Mouse (Mus musculus) liver, embryonic 14.5 days (tissue): ENCODE data around the gene 4930524J08Rik. TPM values are rescaled to one million over a fixed set of nuclear protein-coding genes. Genes with fewer than 3 reads are reported as not detected.

Experiments used
- ATAC-seq: fragments of 200-750 bp; cut with Nextera tagmentation; 2 replicates; pipeline ENCODE4 v1.8.0; 2017; ENCODE audit warnings: moderate number of reproducible peaks, mild to moderate bottlenecking, moderate library complexity; ENCODE audit not compliant: insufficient read depth
- DNase-seq, 3 experiments: peaks; one replicate each; pipeline ENCODE4 v3.0.0-alpha.2; 2012 to 2013; ENCODE audit warnings: low read depth in 3 of 3, low spot score in 3 of 3
- H3K27ac ChIP-seq: fragments of 300-500 bp; sonication (generic); 2 replicates; pipeline ENCODE4 v1.5.1; 2014; ENCODE audit warnings: moderate library complexity, mild to moderate bottlenecking, control low read depth, inconsistent platforms
- H3K27me3 ChIP-seq: fragments of 300-500 bp; sonication (generic); 2 replicates; pipeline ENCODE4 v1.6.1; 2014; ENCODE audit warnings: mild to moderate bottlenecking, low read length, moderate library complexity; ENCODE audit not compliant: control insufficient read depth, insufficient read depth
- H3K36me3 ChIP-seq: fragments of 300-500 bp; sonication (generic); replicated peaks from 2 replicates; pipeline ENCODE4 v1.6.1; 2014; ENCODE audit warnings: low read depth; ENCODE audit not compliant: control insufficient read depth, insufficient read depth
- H3K4me1 ChIP-seq, 2 experiments: fragments of 200-500 bp in 1 of 2; fragments of 300-500 bp in 1 of 2; sonication (generic) in 1 of 2; replicated peaks; 2 replicates each; pipeline ENCODE4 v1.6.1; 2012 to 2014; ENCODE audit warnings: antibody characterized with exemption in 1 of 2, inconsistent platforms in 1 of 2, low read length in 1 of 2; ENCODE audit not compliant: control insufficient read depth in 2 of 2, insufficient read depth in 2 of 2
- H3K4me2 ChIP-seq: fragments of 300-500 bp; sonication (generic); 2 replicates; pipeline ENCODE4 v1.6.1; 2014; ENCODE audit warnings: low read depth, mild to moderate bottlenecking, control low read depth, moderate library complexity
- H3K4me3 ChIP-seq, 2 experiments: fragments of 200-500 bp in 1 of 2; fragments of 300-500 bp in 1 of 2; sonication (generic) in 1 of 2; 2 replicates each; pipeline ENCODE4 v1.5.1; 2012 to 2014; ENCODE audit warnings: low read depth in 2 of 2, low read length in 2 of 2, mild to moderate bottlenecking in 2 of 2, control low read depth in 1 of 2, inconsistent platforms in 1 of 2, moderate library complexity in 1 of 2; ENCODE audit not compliant: insufficient read depth in 1 of 2
- H3K9ac ChIP-seq: fragments of 300-500 bp; sonication (generic); replicated peaks from 2 replicates; pipeline ENCODE4 v1.6.1; 2014; ENCODE audit warnings: mild to moderate bottlenecking, control low read depth, moderate library complexity
- H3K9me3 ChIP-seq: fragments of 300-500 bp; sonication (generic); 2 replicates; pipeline ENCODE4 v1.6.1; 2016; ENCODE audit warnings: low read length, mixed read lengths; ENCODE audit not compliant: control insufficient read depth
- CTCF ChIP-seq: IDR thresholded peaks from 2 replicates; pipeline ENCODE4 v1.5.1; 2016; ENCODE audit warnings: antibody characterized with exemption, low read depth, control low read depth
- EP300 ChIP-seq: IDR thresholded peaks from 2 replicates; pipeline ENCODE4 v1.6.1; 2016; ENCODE audit warnings: antibody characterized with exemption, low read depth
- WGBS: fragments of 180-500 bp; shearing (Covaris S2); extraction: QIAGEN DNeasy Blood & Tissue Kit; methylation state at CpG from one replicate; pipeline ENCODE4 v1.1.7; 2014; ENCODE audit not compliant: insufficient replicate concordance; 5-methylcytosine and 5-hydroxymethylcytosine counted together
- polyA plus RNA-seq, 2 experiments: library from polyadenylated mRNA; depleted of rRNA in 1 of 2; stranded (reverse) in 1 of 2; unstranded in 1 of 2; fragments of >200 nt; fragmentation: Nextera tagmentation in 1 of 2; extraction: Ambion mirVana in 1 of 2; gene quantifications; 2 replicates each; pipeline versions ENCODE4 v1.2.1 to v1.2.3; 2012 to 2014

The 4930524J08Rik gene
- polyA plus RNA-seq (2012; rRNA removed) (1.5 and 2.3 TPM in 2 replicates), polyA plus RNA-seq (2014; fragmentation: Nextera tagmentation; extraction: Ambion mirVana) (0.25 and 0.47 TPM in 2 replicates)

DNA sequence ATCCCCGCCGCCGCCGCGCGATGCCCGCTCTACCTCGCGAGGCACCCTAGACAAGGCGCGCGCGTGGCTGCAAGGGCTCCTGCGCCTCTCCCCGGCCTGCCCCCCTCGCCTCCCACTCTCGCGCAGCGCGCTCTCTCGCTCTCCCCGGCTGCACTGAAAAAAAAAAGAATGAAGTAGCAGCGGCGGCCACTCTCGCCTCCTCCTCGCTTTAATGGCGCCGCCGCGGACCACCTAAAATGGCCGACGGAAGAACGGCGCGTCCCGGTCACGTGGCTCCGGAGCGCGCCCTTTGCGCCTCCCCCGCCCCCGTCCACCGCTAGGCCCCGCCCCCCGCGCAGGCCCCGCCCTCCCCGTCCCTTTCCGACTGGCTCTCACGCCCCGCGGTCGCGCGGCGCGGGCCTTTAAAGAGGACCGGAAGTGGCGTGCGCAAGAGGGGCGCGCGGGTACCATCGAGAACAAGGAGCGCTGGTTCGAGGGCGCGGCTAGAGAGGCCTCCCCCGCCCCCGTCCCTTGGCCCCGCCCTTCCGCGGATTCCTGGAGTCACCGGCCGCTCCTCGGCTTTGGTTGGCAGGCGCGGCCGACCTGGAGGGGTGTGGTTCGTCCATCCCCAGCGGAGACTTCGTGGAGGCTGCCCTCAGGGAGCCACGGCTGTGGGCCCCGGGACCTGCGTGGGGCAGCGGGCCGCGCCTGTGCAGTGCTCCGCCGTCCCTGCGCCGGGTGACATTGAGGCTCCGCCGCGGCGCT is at the start of gene 4930524J08Rik, which contains the start of gene Hnrnpd:
Gene 4930524J08Rik (plus strand): TSS at position 363 of the 744 bp plus-strand sequence.
Gene Hnrnpd (minus strand): TSS at position 240 of the 744 bp plus-strand sequence.
- peak; percentile 94 to 96 (median 95) for DNase-seq
- Histone ChIP-seq H3K27ac (peak within 1 kb of the TSS; percentile 84), H3K27me3 (no peaks in the 10 kb centered on the region), H3K4me3 (peak within 1 kb of the TSS; percentile 76 to 99), H3K9ac (peak within 1 kb of the TSS; percentile 98), H3K4me2 (peak within 1 kb of the TSS; percentile 88), H3K9me3 (no peaks in the 10 kb centered on the region), H3K36me3 (peaks cover 10% of the 10 kb centered on the region), H3K4me1 (peaks cover 15 to 16% of the 10 kb centered on the region in 2 experiments)
- WGBS = 1% methylated on average over 80 of the region's 97 CpGs
- no peak for TF ChIP-seq EP300
- TF ChIP-seq CTCF = no peak
- peak; percentile 94 for ATAC-seq

DNA sequence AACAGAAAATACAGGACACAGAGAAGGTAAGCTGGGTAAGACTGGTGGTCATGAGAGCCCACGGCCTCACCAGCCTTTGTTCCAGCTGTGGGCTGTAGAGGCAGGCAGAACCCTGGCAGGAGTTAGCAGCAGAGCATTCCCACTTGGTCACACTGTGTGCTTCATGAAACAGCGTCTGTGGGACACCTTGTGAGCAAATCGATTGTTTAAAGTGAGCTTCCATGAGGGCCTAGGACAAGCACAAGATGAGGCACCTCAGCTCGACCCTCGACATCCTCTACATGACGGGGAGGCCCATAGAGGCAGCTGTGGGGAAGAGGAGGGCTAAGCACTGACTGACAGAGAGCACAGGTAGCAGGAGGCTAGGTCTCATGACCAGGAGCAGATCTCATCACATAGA is 47.0 kb upstream of the 4930524J08Rik start:
- TF ChIP-seq CTCF (no peak), EP300 (no peak)
- no peak for DNase-seq
- Histone ChIP-seq H3K4me1 (no peaks in the 10 kb centered on the region), H3K9ac (no peak overlapping the region), H3K9me3 (no peaks in the 10 kb centered on the region), H3K4me3 (no peak overlapping the region), H3K36me3 (no peaks in the 10 kb centered on the region), H3K27ac (no peak overlapping the region), H3K4me2 (no peak overlapping the region), H3K27me3 (no peaks in the 10 kb centered on the region)
- 59% methylated on average over 6 of the region's 6 CpGs for WGBS
- no peak for ATAC-seq

DNA sequence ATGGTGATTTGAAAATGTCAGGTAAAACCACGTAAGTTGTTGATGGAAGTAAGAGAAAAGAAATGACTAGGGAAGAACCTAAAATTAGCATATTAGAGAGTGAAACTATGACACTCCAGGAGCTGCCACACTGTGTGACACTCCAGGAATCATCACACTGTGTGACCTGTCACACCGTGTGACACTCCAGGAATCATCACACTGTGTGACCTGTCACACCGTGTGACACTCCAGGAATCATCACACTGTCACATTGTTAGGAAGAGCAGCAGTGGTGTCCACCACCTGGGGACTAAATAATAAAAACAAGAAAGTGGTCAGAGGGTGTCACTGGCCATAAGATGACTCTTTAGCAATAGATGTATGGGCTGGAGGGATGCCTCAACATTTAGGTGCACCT is 39.4 kb upstream of the 4930524J08Rik start:
- Histone ChIP-seq H3K27me3 (no peaks in the 10 kb centered on the region), H3K4me1 (no peaks in the 10 kb centered on the region), H3K9me3 (no peaks in the 10 kb centered on the region; the same call in 1 of the 2 replicates), H3K4me3 (no peak overlapping the region), H3K36me3 (no peaks in the 10 kb centered on the region), H3K4me2 (no peak overlapping the region), H3K9ac (no peak overlapping the region), H3K27ac (no peak overlapping the region)
- TF ChIP-seq EP300 = no peak
- no peak for TF ChIP-seq CTCF
- ATAC-seq = no peak
- DNase-seq = no peak
- WGBS = 78% methylated on average over 3 of the region's 3 CpGs

DNA sequence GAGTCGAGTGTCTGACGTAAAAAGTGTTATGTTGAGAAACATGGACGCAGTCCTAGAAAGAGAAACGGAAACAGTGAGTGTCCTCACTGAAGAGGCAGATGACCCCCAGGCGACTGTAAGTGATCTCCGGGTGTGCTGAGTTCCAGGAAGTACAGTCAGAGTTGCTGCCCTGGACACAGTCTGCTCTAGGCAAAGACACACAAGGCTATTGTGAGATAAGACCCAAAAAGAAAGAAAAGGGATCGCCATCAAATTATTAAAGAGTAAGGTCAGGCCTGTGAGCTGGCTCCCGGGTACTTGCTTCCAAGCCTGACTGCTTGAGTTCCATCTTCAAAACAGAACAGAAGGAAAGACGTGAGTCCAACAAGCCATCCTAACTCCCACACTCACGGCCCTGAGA is 37.6 kb upstream of the 4930524J08Rik start:
- Histone ChIP-seq H3K27me3 (no peaks in the 10 kb centered on the region), H3K27ac (no peak overlapping the region), H3K4me2 (no peak overlapping the region), H3K4me1 (no peaks in the 10 kb centered on the region), H3K9me3 (no peaks in the 10 kb centered on the region; the same call in 1 of the 2 replicates), H3K36me3 (no peaks in the 10 kb centered on the region), H3K9ac (no peak overlapping the region), H3K4me3 (no peak overlapping the region)
- TF ChIP-seq CTCF = no peak
- TF ChIP-seq EP300 = no peak
- ATAC-seq (no peak), DNase-seq (no peak)
- WGBS = 65% methylated on average over 10 of the region's 10 CpGs

DNA sequence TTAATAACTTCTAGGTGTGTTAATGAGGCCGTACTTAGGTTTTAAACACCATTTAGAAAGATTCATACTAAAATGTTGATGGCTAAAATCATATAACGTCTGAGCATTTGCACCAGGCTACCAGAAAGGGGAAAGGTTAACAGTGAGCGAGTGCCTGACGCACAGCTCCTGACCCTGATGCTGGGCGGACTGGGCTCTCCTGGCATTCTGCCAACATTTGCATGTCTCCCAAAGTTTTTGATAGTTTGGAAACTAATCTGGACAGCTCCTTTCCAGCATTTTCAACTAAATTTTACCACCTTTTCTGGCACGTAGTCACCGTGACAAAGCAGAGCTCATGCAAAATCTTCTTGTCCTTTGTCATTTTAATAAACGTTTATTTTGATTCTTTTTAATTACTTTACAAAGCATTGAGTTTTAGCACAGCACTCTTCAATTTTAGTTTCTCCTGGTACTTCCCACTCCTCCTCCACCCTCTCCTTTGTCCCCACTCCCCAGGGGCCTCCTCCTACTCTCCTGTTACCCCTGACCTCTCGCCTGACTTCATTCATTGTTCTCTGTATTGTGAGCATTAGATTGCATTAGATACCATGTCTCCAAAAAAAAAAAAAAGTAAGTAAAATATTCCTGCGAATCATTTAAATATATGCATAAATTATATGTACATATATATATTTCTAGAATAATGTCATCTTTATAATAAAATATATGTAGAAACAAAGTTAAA is 36.9 kb upstream of the 4930524J08Rik start:
- no peak overlapping the region for H3K9ac ChIP-seq
- H3K4me2 ChIP-seq = no peak overlapping the region
- no peak overlapping the region for H3K27ac ChIP-seq
- 68% methylated on average over 10 of the region's 10 CpGs for WGBS
- no peaks in the 10 kb centered on the region for H3K36me3 ChIP-seq
- ATAC-seq (no peak), DNase-seq (no peak)
- H3K9me3 ChIP-seq = no peaks in the 10 kb centered on the region; the same call in 1 of the 2 replicates
- H3K4me1 ChIP-seq = no peaks in the 10 kb centered on the region
- TF ChIP-seq CTCF = no peak
- TF ChIP-seq EP300 = no peak
- H3K4me3 ChIP-seq = no peak overlapping the region
- H3K27me3 ChIP-seq = no peaks in the 10 kb centered on the region
